Mouse (Mus musculus): ENCODE results near the gene Ddx31. TPM values are rescaled to one million over a fixed set of nuclear protein-coding genes. Genes with fewer than 3 reads are reported as not detected.

The Ddx31 gene
- polyA plus RNA-seq, 1 experiment = 3.0 TPM

GRCm38 (mm10) chr2:28945388-28945787, 105.2 kb downstream of the Ddx31 start:
- no peak for DNase-seq (ENCODE audit: low read depth, low spot score)
- 70% methylated on average over 6 of the region's 6 CpGs for WGBS

GRCm38 (mm10) chr2:28946312-28946711, 106.1 kb downstream of the Ddx31 start:
- WGBS = 75% methylated on average over 3 of the region's 3 CpGs
- no peak for DNase-seq (ENCODE audit: low read depth, low spot score)

DNA sequence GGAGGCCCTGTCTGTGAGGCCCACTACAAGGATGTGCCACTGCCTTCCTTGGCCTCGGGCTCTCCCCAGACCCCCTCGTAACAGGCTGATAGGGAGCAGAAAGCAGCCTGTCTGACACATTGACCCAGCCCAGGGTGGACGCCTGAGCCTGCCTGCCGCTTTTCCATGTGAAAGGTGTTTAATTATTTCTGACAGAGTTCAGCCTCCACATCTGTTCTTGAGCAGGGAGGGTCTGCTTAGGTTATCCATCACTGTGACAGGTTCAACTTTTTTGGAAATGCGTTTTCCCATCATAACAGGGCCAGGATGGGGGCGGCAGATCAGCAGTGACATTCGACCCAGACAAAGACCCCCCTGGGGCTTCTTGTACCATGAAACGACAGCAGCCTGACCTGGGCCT, 112.8 kb downstream of the Ddx31 start:
- 65% methylated on average over 8 of the region's 8 CpGs for WGBS
- DNase-seq (ENCODE audit: low read depth, low spot score) = no peak

- no peak for DNase-seq (ENCODE audit: low read depth, low spot score)
- 89% methylated on average over 9 of the region's 9 CpGs for WGBS
Measured at GRCm38 (mm10) chr2:28954595-28954994, 114.4 kb downstream of the Ddx31 start.

Other genes starting within 250 kb of the Ddx31 start
- 0.79 and 1.3 TPM in 2 replicates for gene Gfi1b, start 218.4 kb upstream of the Ddx31 start, polyA plus RNA-seq (2012; rRNA removed)
- gene Tsc1, start 199.2 kb upstream of the Ddx31 start, polyA plus RNA-seq (2012; rRNA removed) = 6.0 and 10.8 TPM in 2 replicates
- 0.82 and 1.0 TPM in 2 replicates for gene Spaca9, start 140.7 kb upstream of the Ddx31 start, polyA plus RNA-seq (2012; rRNA removed)
- gene Ak8, start 140.2 kb upstream of the Ddx31 start, polyA plus RNA-seq (2012; rRNA removed) = 0.11 and 0.19 TPM in 2 replicates
- gene Gtf3c4, start within 50 bp of the Ddx31 start, polyA plus RNA-seq (2012; rRNA removed) = 4.0 and 7.0 TPM in 2 replicates
- 0.02 TPM in 1 of 2 replicates, not detected in the other for gene Barhl1, start 76.3 kb downstream of the Ddx31 start, polyA plus RNA-seq (2012; rRNA removed)
- 0.04 and 0.43 TPM in 2 replicates for gene Cfap77, start 214.7 kb downstream of the Ddx31 start, polyA plus RNA-seq (2012; rRNA removed)
- gene Ttf1, start 219.9 kb downstream of the Ddx31 start, polyA plus RNA-seq (2012; rRNA removed) = 5.0 and 6.8 TPM in 2 replicates

All from large intestine, adult 2 months (tissue).